Mouse (Mus musculus): ENCODE measurements around the gene Olfr403.
"Not testable (repeated sequence)": the region's sequence is repeated elsewhere in the genome, so short reads cannot be mapped to it uniquely, and the experiment has no call there.

Olfr403 gene

GRCm38 (mm10) chr11:74185949-74186348, at the start of gene Olfr403:
TSS of gene Olfr403 (plus strand) at chr11:74186249.
- no peak for DNase-seq (ENCODE audit: low spot score in 2 of 2)

- DNase-seq (ENCODE audit: low spot score in 2 of 2) = not testable (repeated sequence)
These were observed 46.0 kb upstream of the Olfr403 start for GRCm38 (mm10) chr11:74140001-74140400.

- DNase-seq (ENCODE audit: low spot score in 2 of 2) = no peak
These were observed 40.2 kb upstream of the Olfr403 start for GRCm38 (mm10) chr11:74145866-74146265.

GRCm38 (mm10) chr11:74153229-74153628, 32.8 kb upstream of the Olfr403 start, which contains the start of gene Olfr402:
TSS of gene Olfr402 (plus strand) at chr11:74153529.
- DNase-seq (ENCODE audit: low spot score in 2 of 2) = no peak

- DNase-seq (ENCODE audit: low spot score in 2 of 2) = no peak
These were observed 17.3 kb upstream of the Olfr403 start for GRCm38 (mm10) chr11:74168771-74169170.

- DNase-seq (ENCODE audit: low spot score in 2 of 2) = no peak
These were observed 2.9 kb upstream of the Olfr403 start for GRCm38 (mm10) chr11:74183168-74183567.

GRCm38 (mm10) chr11:74183745-74184144, 2.3 kb upstream of the Olfr403 start:
- DNase-seq (ENCODE audit: low spot score in 2 of 2) = no peak

GRCm38 (mm10) chr11:74211279-74211678, 25.2 kb downstream of the Olfr403 start, which contains the start of gene Olfr43:
TSS of gene Olfr43 (minus strand) at chr11:74211379.
- DNase-seq (ENCODE audit: low spot score in 2 of 2) = no peak

- DNase-seq (ENCODE audit: low spot score in 2 of 2) = no peak
These were observed 55.2 kb downstream of the Olfr403 start for GRCm38 (mm10) chr11:74241201-74241600.

Data from cerebellum, postnatal 4 days (tissue).